Mouse (Mus musculus) gastrocnemius, adult 8-10 months (tissue): ENCODE measurements around the gene Miga1. TPM values are rescaled to one million over a fixed set of nuclear protein-coding genes. Genes with fewer than 3 reads are reported as not detected.

Experiments used
- DNase-seq, 2 experiments: peaks; one replicate each; pipeline ENCODE4 v3.0.0; 2022; ENCODE audit warnings: low spot score in 2 of 2
- total RNA-seq, 4 experiments: library from RNA; stranded (reverse); gene quantifications; 2 replicates each; pipeline ENCODE4 v1.2.4; 2022

The Miga1 gene
- total RNA-seq, 4 experiments from 2014 or later, result 6.6 to 7.9 (median 7.4) TPM

DNA sequence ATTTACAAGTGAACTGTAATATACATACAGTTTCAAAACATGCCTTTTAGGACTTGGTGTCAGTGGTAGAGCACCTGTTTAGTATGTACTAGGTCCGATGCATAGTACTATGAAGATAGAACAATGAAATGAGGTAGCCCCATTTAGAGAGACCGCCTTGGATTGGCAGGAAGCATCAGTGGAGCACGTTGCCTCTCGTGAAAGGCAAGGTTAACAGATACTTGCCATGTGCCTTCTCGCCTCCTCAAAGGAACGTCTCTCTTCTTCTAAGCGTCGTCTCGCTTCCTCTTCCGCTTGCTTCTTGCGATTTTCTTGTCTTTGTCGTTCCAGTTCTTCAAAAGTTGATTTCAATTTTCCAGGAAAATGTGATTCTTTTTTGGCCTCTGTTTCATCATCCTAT is 92.5 kb downstream of the Miga1 start:
- DNase-seq, result no peak

DNA sequence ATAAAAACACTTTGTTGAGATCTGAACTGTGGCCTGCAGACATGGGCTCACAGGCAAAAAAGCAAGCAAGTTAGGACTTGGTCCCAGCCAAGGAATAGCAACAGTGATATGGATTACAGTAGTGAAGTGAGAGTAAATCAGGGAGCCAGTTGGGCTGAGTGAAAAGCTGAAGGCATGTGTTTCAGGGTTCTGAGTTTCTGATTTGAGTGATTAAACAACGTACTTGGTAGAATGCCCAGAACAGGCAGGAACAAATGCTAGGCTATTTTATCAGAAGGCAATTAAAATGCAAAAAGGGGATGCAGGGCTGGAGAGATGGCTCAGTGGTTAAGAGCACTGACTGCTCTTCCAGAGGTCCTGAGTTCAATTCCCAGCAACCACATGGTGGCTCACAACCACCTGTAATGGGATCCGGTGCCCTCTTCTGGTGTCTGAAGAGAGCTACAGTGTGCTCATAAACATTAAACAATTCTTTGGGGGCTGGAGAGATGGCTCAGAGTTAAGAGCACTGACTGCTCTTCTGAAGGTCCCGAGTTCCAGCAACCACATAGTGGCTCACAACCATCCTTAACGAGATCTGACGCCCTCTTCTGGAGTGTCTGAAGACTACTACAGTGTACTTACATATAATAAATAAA is 94.8 kb downstream of the Miga1 start:
- no peak for DNase-seq

DNA sequence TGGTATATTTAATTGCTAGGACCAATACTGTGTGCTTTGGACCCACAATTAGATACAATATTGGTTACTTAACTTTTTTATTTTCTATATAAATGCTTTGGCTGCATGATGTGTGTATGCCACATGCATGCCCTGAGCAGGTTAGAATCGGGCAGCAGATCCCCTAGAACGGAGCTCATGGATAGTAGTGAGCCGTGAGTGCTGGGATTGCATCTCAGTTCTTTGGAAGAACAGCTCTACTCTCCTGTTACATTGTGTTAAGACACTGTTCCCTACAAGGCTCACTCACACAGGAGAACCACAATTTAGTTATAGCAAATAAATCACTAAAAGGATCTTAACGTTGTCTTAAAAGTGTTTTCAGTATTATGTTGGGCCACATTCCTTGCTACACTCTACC is 96.9 kb downstream of the Miga1 start:
- no peak for DNase-seq

DNA sequence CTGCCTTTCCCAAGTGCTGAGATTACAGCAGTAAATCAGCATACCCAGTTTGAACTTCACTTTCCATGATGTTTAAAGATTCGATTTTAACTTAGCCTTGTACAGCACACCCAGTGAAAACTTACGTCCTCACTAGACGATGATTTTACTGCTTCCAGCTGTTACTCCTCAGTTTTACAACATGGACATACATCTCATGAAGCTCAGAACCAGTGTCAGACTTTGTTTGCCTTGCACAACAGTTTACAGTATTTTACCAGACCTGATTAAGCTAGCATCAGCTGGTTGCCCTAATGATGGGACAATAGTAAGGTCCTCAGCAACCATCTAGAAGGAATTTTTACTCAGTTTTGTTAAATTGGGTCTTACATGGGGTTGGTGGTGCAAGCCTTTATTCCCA is 99.1 kb downstream of the Miga1 start:
- DNase-seq, result no peak

DNA sequence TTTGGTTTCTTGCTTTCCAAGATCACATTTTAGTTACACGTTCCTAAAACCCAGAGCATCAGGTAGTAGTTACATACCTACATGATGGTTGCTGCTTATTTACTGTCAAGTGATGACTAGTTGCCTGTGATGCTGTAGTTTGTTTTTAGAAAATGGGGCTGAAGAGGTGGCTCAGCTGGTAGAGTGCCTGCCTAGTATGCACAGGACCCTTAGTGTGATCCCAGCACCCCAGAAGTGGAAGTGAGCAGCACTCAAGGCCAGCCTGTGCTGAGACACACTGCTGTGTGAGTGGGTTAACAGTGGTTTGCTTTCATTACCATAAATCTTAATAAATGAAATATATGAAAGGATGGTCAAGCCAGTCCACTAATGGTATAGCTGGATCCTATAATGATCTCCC is 100.6 kb downstream of the Miga1 start:
- no peak for DNase-seq

DNA sequence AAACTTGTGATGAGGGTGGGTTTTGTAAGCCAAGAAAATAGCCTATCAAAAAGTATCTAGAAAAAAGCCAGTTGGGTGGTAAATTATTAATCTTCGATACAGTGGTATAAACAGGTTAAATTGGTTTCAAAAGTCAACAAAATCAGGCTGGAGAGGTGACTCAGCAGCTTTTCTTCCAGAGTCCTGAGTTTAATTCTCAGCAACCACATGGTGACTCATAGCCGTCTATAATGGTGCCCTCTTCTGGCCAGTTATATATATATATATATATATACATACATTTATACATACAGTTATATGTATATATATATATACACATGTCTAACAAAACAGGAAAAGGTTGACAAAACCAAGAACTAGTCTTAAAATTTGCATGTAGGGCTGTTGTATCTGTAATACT is 101.4 kb downstream of the Miga1 start:
- no peak for DNase-seq

DNA sequence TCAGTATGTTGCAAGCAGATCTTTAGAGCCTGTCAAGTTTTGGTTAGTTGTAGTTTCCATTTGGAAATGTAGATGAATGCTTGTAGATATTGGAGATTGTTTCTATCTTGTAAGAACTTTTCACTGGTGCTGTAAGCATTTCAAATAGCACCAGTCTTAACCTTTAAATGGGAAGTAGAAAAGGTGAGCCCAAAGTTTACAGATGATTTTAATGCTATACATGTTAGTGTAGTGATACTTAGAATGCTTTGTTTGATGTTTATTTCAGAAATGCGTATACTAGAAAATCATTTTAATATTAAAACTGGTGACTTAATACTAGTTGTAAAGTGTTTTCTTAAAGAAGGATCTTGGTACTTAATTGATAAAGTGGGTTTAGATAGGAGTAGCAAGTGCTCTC is 104.4 kb downstream of the Miga1 start:
- DNase-seq, result no peak

DNA sequence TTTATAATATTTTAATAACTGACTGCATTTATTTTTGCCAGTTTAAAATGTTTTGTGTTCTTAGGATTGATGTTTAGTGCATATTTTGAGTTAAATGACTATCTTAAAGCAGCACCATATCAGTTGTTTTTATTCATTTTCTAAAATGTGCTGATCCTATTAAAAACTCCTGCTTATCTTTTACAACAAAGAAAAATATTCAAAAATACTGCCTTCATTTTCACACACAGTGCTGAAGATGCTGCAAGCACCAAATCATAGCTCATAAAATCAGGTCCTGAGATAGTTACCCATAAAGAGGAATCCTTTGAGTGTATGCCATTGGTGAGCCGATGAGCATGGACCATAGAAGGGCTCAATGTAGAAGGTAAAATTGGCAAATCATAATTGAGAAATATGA is 105.0 kb downstream of the Miga1 start:
- DNase-seq, result no peak

DNA sequence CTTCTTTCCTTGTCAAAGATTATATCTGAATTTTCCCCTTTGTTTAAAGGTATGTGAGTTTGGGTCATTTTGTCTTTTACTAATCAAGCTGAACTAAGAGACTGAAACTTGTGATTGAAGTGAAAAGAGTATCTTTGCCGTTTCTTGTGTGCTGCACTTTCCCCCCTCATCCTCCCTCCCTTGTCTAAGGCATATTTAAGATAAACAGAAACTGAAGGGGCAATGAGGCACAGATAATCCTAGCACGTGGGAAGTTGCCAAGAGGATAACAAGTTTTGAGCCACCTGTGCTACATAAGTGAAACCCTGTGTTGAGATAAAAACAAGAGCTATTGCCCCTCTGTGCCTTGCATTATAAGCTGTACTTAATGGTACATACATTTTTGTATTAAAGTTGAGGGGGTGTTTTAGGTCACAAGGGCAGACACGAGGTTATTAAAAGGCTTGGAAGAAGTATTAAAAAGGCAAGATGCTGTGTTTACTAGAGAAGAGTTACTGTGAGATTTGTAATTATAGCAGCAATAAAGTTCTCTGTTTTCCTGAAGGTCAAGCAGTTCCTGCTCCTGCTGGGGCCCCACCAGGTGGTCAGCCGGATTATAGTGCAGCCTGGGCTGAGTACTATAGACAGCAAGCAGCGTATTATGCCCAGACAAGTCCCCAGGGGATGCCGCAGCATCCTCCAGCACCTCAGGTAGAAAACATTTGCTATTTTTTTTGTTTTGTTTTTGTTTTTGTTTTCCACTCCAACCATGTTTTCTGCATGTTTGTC is 108.7 kb downstream of the Miga1 start:
- no peak for DNase-seq

DNA sequence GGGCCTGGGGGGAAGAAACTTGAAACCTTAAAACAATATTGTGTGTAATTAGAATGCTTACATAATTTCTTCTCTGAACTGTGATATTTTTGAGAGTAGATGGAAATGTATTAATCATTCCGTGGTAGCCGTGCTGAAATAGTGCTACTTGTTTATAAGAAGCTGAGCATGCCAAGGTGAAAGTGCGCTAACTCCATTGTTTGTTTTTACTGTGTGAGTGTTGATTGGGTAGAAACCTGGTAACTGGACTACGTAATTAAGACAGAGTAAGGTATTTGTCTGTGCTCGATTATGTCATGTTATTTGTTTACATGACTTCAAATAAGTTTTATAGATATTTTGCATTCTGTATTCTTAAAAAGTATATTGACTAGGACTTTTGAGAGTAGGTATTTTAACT is 110.9 kb downstream of the Miga1 start:
- no peak for DNase-seq

DNA sequence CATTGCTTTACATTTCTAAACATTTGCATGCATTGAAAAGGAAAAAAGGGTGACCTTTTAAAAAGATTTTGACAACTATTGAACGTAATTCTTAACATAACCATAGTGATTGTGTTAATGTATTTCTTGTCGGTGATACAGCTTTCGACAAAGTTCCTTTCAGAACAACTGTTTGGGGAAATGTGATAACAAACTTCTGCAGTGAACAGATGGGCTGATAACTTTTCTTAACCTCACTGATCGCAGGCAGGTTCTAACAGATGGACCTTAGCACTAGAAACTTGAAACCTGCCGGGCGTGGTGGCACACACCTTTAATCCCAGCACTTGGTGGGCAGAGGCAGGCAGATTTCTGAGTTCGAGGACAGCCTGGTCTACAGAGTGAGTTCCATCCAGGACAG is 111.4 kb downstream of the Miga1 start:
- no peak for DNase-seq

DNA sequence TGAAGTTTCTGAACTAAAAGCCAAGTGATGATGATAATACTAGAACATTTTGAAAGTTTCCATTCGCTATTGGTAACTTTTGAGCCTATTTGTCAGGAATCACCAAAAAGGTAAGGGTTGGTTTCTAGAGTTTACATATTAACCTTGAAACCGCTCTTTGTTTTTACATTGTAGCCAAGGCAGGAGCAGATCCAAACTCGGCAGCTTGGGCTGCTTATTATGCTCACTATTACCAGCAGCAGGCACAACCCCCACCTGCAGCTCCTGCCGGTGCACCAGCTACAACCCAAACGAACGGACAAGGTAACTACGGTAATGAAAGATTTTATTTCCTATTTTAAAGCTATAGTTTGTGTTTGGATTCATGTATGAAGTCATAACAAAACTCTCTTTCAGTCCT is 114.3 kb downstream of the Miga1 start:
- no peak for DNase-seq

DNA sequence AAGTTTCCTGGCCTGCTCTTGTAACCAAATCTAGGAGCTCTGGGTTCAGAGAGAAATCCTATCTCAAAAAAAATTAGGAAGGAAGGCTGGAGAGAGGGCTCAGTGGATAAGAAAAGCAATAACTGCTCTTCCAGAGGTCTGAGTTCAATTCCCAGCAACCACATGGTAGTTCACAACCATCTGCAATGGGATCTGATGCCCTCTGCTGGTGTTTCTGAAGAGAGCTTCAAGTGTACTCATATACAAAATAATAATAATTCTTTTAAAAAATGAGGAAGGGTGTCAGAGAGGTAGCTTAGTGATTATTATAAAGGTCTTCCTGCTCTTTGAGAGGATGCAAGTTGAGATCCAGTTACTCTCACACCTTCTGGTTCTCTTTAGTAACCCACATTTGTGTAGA is 115.3 kb downstream of the Miga1 start:
- no peak for DNase-seq

Other genes starting within 250 kb of the Miga1 start
- gene Gipc2, start 174.2 kb downstream of the Miga1 start, total RNA-seq, result under 1 TPM in 3 of 4 experiments, not detected in 1; 0.36 to 0.70 (median 0.68) TPM
- 10 to 100 TPM; 43.8 to 67.3 (median 46.9) TPM for gene Dnajb4, start 130.1 kb downstream of the Miga1 start, total RNA-seq
- gene Fubp1, start 130.0 kb downstream of the Miga1 start, total RNA-seq, result 10 to 100 TPM; 20.1 to 27.7 (median 21.3) TPM
- 100 to 1,000 TPM; 201 to 345 (median 252) TPM for gene Nexn, start 74.1 kb downstream of the Miga1 start, total RNA-seq
- 10 to 100 TPM; 16.3 to 20.0 (median 18.6) TPM for gene Usp33, start 6.1 kb upstream of the Miga1 start, total RNA-seq
- 10 to 100 TPM; 14.1 to 19.3 (median 14.8) TPM for gene Zzz3, start 55.1 kb upstream of the Miga1 start, total RNA-seq